ENCODE assay signal across 19 mouse cellular contexts in the genomic region with DNA sequence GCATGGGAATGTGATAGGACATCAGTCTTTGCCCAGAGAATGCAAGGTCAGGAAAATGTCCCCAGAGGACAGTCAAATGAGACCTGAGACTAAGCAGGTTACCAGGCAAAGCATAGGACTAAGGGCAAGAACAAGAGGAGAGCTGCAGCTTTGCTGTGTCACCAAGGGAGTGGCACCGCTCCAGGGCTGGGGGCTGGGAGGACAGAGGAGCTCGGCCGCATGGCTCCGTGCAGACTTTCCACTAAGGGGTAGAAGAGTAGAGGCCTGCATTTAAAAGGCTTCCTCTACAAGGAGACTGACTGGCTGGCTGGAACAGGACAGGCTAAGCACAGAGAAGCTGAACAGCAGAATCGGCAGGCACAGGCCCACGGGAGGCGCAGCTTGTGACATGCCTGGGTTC. TPM values are rescaled to one million over a fixed set of nuclear protein-coding genes. Genes with fewer than 3 reads are reported as not detected.
DNase-seq lines count a peak whose midpoint lies in the region; ATAC-seq and TF ChIP-seq lines count a peak whose summit lies in the region.
"Had no signal": no experiment of that assay in that cellular context is flagged by ENCODE, and none has a peak within 500 bp of the region (broad histone marks: within the 10 kb centered on the region; RNA-seq: fewer than 3 reads in every experiment).

No protein-coding gene starts in this region.

- TF ChIP-seq CTCF in lung, adult 2 months (IDR thresholded peaks at IDR 0.05; ENCODE audit: insufficient read depth, low read length) = no peak
- no peak for TF ChIP-seq CTCF in kidney, adult 2 months (conservative IDR thresholded peaks at IDR 0.05; ENCODE audit: insufficient read depth, insufficient read length, low read depth, low read length)

- no peak overlapping the region for H3K9ac ChIP-seq in hindbrain, embryonic 11.5 days (ENCODE audit: low read depth, low read length)
- no peak overlapping the region for H3K9ac ChIP-seq in liver, embryonic 11.5 days (ENCODE audit: low read depth, low read length)
- H3K9ac ChIP-seq: forebrain, postnatal 0 days had no signal

- no peaks in the 10 kb centered on the region for H3K27me3 ChIP-seq in hindbrain, embryonic 11.5 days (ENCODE audit: control insufficient read depth, insufficient read depth, low read length)
- H3K27me3 ChIP-seq in liver, embryonic 11.5 days (replicated peaks; ENCODE audit: control insufficient read depth, insufficient read depth, low read length) = peaks cover 4% of the 10 kb centered on the region
- H3K27me3 ChIP-seq in kidney, adult 2 months (replicated peaks; ENCODE audit: control insufficient read depth, insufficient read depth, low read length) = no peaks in the 10 kb centered on the region

- no peaks in the 10 kb centered on the region for H3K9me3 ChIP-seq in hindbrain, embryonic 11.5 days (ENCODE audit: control insufficient read depth, low read length)
- no peaks in the 10 kb centered on the region for H3K9me3 ChIP-seq in liver, embryonic 11.5 days (ENCODE audit: control insufficient read depth, low read length)

- no peak overlapping the region for H3K4me2 ChIP-seq in hindbrain, embryonic 11.5 days (replicated peaks; ENCODE audit: low read depth, low read length)
- no peak overlapping the region for H3K4me2 ChIP-seq in liver, embryonic 11.5 days
- H3K4me2 ChIP-seq: midbrain, embryonic 11.5 days had no signal

- H3K36me3 ChIP-seq in hindbrain, embryonic 11.5 days (ENCODE audit: control insufficient read depth, insufficient read depth, low read length) = 0 out of 2 replicates have a peak, but pooled peaks cover 2% of the 10 kb centered on the region
- no peaks in the 10 kb centered on the region for H3K36me3 ChIP-seq in liver, embryonic 11.5 days (ENCODE audit: control insufficient read depth, insufficient read depth, low read length)
- H3K36me3 ChIP-seq in kidney, adult 2 months (ENCODE audit: control insufficient read depth, insufficient read depth, low read length) = no peaks in the 10 kb centered on the region

- H3K4me3 ChIP-seq in lung, adult 2 months (replicated peaks; ENCODE audit: extremely low read depth, low read depth, low read length) = no peak overlapping the region
- no peak overlapping the region for H3K4me3 ChIP-seq in hindbrain, embryonic 11.5 days (ENCODE audit: low read depth, low read length)
- H3K4me3 ChIP-seq in liver, embryonic 11.5 days (ENCODE audit: low read depth, low read length) = no peak overlapping the region
- H3K4me3 ChIP-seq in kidney, adult 2 months (ENCODE audit: insufficient read depth, low read depth, low read length) = no peak overlapping the region

- WGBS in lung, adult 2 months = 63% methylated on average over 7 of the region's 7 CpGs
- 73% methylated on average over 7 of the region's 7 CpGs for WGBS in hindbrain, embryonic 11.5 days
- 76% methylated on average over 7 of the region's 7 CpGs for WGBS in liver, embryonic 11.5 days
- 67% methylated on average over 7 of the region's 7 CpGs for WGBS in kidney, adult 2 months

- peak; percentile 48 for DNase-seq in gastrocnemius, postnatal 10 days
- DNase-seq in gastrocnemius, postnatal 25 days = no peak
- peak; percentile 69 for DNase-seq in lung, postnatal 10 days
- no peak for DNase-seq in lung, adult 2 months
- DNase-seq in cerebellum, postnatal 14 days = peak; percentile 78 to 87
- no peak for DNase-seq in hindbrain, embryonic 11.5 days (ENCODE audit: low spot score)
- DNase-seq in liver, embryonic 11.5 days (ENCODE audit: low spot score) = no peak
- no peak for DNase-seq in kidney, adult 2 months
- DNase-seq: forebrain, postnatal 0 days; kidney, postnatal 14 days; thymus, adult 18-20 months had no signal

- peaks cover 7% of the 10 kb centered on the region; the same call in 1 of the 2 replicates for H3K4me1 ChIP-seq in lung, adult 2 months (ENCODE audit: control insufficient read depth, insufficient read depth, low read length)
- peaks cover 11% of the 10 kb centered on the region for H3K4me1 ChIP-seq in hindbrain, embryonic 11.5 days (replicated peaks; ENCODE audit: control insufficient read depth, insufficient read depth, low read length)
- H3K4me1 ChIP-seq in liver, embryonic 11.5 days (replicated peaks; ENCODE audit: control insufficient read depth, insufficient read depth, low read length) = peaks cover 7% of the 10 kb centered on the region
- no peaks in the 10 kb centered on the region for H3K4me1 ChIP-seq in kidney, adult 2 months (ENCODE audit: control insufficient read depth, insufficient read depth, low read length)

- peak overlapping the region; percentile 73 for H3K27ac ChIP-seq in hindbrain, embryonic 11.5 days (ENCODE audit: low read depth, low read length)
- H3K27ac ChIP-seq in liver, embryonic 11.5 days (ENCODE audit: low read depth, low read length) = no peak overlapping the region
- no peak overlapping the region for H3K27ac ChIP-seq in kidney, adult 2 months (ENCODE audit: insufficient read depth, low read depth, low read length)

- no peak for TF ChIP-seq POLR2A in lung, adult 2 months (IDR thresholded peaks at IDR 0.05; ENCODE audit: borderline replicate concordance, extremely low read depth, low read depth, low read length)
- no peak for TF ChIP-seq POLR2A in kidney, adult 2 months (IDR thresholded peaks at IDR 0.05; ENCODE audit: low read depth, low read length)

- no peak for ATAC-seq in hindbrain, embryonic 11.5 days (ENCODE audit: low FRiP score)
- ATAC-seq in liver, embryonic 11.5 days (replicated peaks; ENCODE audit: low FRiP score) = no peak
- ATAC-seq: forebrain, postnatal 0 days; inflammation-experienced regulatory T-cells, adult 6 months had no signal

RNA-seq across cellular contexts. Expression of a gene that starts 6.7 kb away (rescaled TPM):
- total RNA-seq in gastrocnemius, postnatal 10 days (2021) = 100 to 1,000 TPM; 260 to 285 TPM
- 10 to 100 TPM; 86.7 to 99.2 TPM for total RNA-seq in gastrocnemius, postnatal 25 days (2021)
- polyA plus RNA-seq in lung, adult 2 months (2012; rRNA removed) = 785 and 816 TPM in 2 replicates
- polyA plus RNA-seq in hindbrain, embryonic 11.5 days (2014; fragmentation: Nextera tagmentation; extraction: Ambion mirVana) = 206 and 218 TPM in 2 replicates
- 3.1 and 3.2 TPM in 2 replicates for polyA plus RNA-seq in liver, embryonic 11.5 days (2014; fragmentation: Nextera tagmentation; extraction: Ambion mirVana)
- 11.9 and 19.3 TPM in 2 replicates for polyA plus RNA-seq in kidney, adult 2 months (2012; rRNA removed)

RNA-seq across cellular contexts. Expression of a gene that starts 32.1 kb away (rescaled TPM):
- 10 to 100 TPM; 10.9 to 15.9 TPM for total RNA-seq in gastrocnemius, postnatal 10 days (2021)
- total RNA-seq in gastrocnemius, postnatal 25 days (2021) = 10 to 100 TPM in 1 of 2 experiments, 1 to 10 TPM in 1; 8.7 to 10.1 TPM
- polyA plus RNA-seq in lung, adult 2 months (2012; rRNA removed) = 130 and 133 TPM in 2 replicates
- polyA plus RNA-seq in hindbrain, embryonic 11.5 days (2014; fragmentation: Nextera tagmentation; extraction: Ambion mirVana) = 19.0 and 19.7 TPM in 2 replicates
- polyA plus RNA-seq in liver, embryonic 11.5 days (2014; fragmentation: Nextera tagmentation; extraction: Ambion mirVana) = 6.4 and 8.9 TPM in 2 replicates
- 47.6 and 57.7 TPM in 2 replicates for polyA plus RNA-seq in kidney, adult 2 months (2012; rRNA removed)

RNA-seq across cellular contexts. Expression of a gene that starts 51.2 kb away (rescaled TPM):
- 1 to 10 TPM in 1 of 2 experiments, under 1 TPM in 1; 0.93 to 1.1 TPM for total RNA-seq in gastrocnemius, postnatal 10 days (2021)
- under 1 TPM; 0.41 to 0.67 TPM for total RNA-seq in gastrocnemius, postnatal 25 days (2021)
- 5.5 and 7.5 TPM in 2 replicates for polyA plus RNA-seq in lung, adult 2 months (2012; rRNA removed)
- 2.8 and 3.0 TPM in 2 replicates for polyA plus RNA-seq in hindbrain, embryonic 11.5 days (2014; fragmentation: Nextera tagmentation; extraction: Ambion mirVana)
- 0.19 TPM in 1 of 2 replicates, not detected in the other for polyA plus RNA-seq in liver, embryonic 11.5 days (2014; fragmentation: Nextera tagmentation; extraction: Ambion mirVana)
- 0.33 and 0.45 TPM in 2 replicates for polyA plus RNA-seq in kidney, adult 2 months (2012; rRNA removed)
- polyA plus RNA-seq: inflammation-experienced regulatory T-cells, adult 6 months; limb, embryonic 11.5 days had no signal

RNA-seq across cellular contexts. Expression of a gene that starts 51.3 kb away (rescaled TPM):
- total RNA-seq in gastrocnemius, postnatal 10 days (2021) = under 1 TPM in 1 of 2 experiments, not detected in 1; 0.07 TPM
- total RNA-seq in gastrocnemius, postnatal 25 days (2021) = not detected
- polyA plus RNA-seq in lung, adult 2 months (2012; rRNA removed) = 0.27 and 0.32 TPM in 2 replicates
- 0.14 TPM in 1 of 2 replicates, not detected in the other for polyA plus RNA-seq in hindbrain, embryonic 11.5 days (2014; fragmentation: Nextera tagmentation; extraction: Ambion mirVana)
- polyA plus RNA-seq in liver, embryonic 11.5 days (2014; fragmentation: Nextera tagmentation; extraction: Ambion mirVana) = not detected in 2 replicates
- 0.08 and 0.17 TPM in 2 replicates for polyA plus RNA-seq in kidney, adult 2 months (2012; rRNA removed)
- total RNA-seq: gastrocnemius, postnatal 4 days; layer of hippocampus, postnatal 25 days had no signal
- polyA plus RNA-seq: embryonic facial prominence, embryonic 14.5 days; inflammation-experienced regulatory T-cells, adult 6 months; limb, embryonic 11.5 days; liver, embryonic 16.5 days; midbrain, embryonic 11.5 days; neural tube, embryonic 11.5 days had no signal

RNA-seq across cellular contexts. Expression of a gene that starts 54.0 kb away (rescaled TPM):
- 1 to 10 TPM; 4.4 to 4.5 TPM for total RNA-seq in gastrocnemius, postnatal 10 days (2021)
- total RNA-seq in gastrocnemius, postnatal 25 days (2021) = under 1 TPM; 0.51 to 0.61 TPM
- polyA plus RNA-seq in lung, adult 2 months (2012; rRNA removed) = 2.1 and 4.8 TPM in 2 replicates
- polyA plus RNA-seq in hindbrain, embryonic 11.5 days (2014; fragmentation: Nextera tagmentation; extraction: Ambion mirVana) = 19.6 and 21.1 TPM in 2 replicates
- polyA plus RNA-seq in liver, embryonic 11.5 days (2014; fragmentation: Nextera tagmentation; extraction: Ambion mirVana) = 13.8 and 16.4 TPM in 2 replicates
- 310 and 336 TPM in 2 replicates for polyA plus RNA-seq in kidney, adult 2 months (2012; rRNA removed)
- polyA plus RNA-seq: inflammation-experienced regulatory T-cells, adult 6 months had no signal

Comparison
In these comparisons a context has a peak if more than half of its experiments do, and no peak if none do; other contexts are left out.
1. DNase-seq: peak in gastrocnemius, postnatal 10 days (single experiment), lung, postnatal 10 days (single experiment) and cerebellum, postnatal 14 days (2 of 2); none in gastrocnemius, postnatal 25 days (single experiment), lung, adult 2 months (single experiment), hindbrain, embryonic 11.5 days (single experiment), liver, embryonic 11.5 days (single experiment) and kidney, adult 2 months (single experiment).
2. RNA of a gene that starts 6.7 kb away (polyA plus RNA-seq): 785 to 816 TPM in lung, adult 2 months and 206 to 218 TPM in hindbrain, embryonic 11.5 days; 11.9 to 19.3 TPM in kidney, adult 2 months and 3.1 to 3.2 TPM in liver, embryonic 11.5 days; every median in the first group is over 10 times any median in the second.